Mouse (Mus musculus): ENCODE measurements around the gene Zfp655.
"Not testable (repeated sequence)": the region's sequence is repeated elsewhere in the genome, so short reads cannot be mapped to it uniquely, and the experiment has no call there.

The Zfp655 gene

GRCm38 (mm10) chr5:145231367-145231871, at the start of gene Zfp655:
Gene Zfp655, plus strand, starts transcription at chr5:145231715.
- DNase-seq (ENCODE audit: low read depth, low spot score) = peak; percentile 99

- DNase-seq (ENCODE audit: low read depth, low spot score) = no peak
These were observed 46.3 kb upstream of the Zfp655 start for GRCm38 (mm10) chr5:145185244-145185643.

- no peak for DNase-seq (ENCODE audit: low read depth, low spot score)
These were observed 42.1 kb upstream of the Zfp655 start for GRCm38 (mm10) chr5:145189416-145189815.

GRCm38 (mm10) chr5:145190373-145190772, 41.1 kb upstream of the Zfp655 start:
- DNase-seq (ENCODE audit: low read depth, low spot score) = no peak

GRCm38 (mm10) chr5:145190875-145191798, 40.4 kb upstream of the Zfp655 start:
- DNase-seq (ENCODE audit: low read depth, low spot score) = peak; percentile 98

- no peak for DNase-seq (ENCODE audit: low read depth, low spot score)
These were observed 39.6 kb upstream of the Zfp655 start, which contains the start of gene Atp5j2 for GRCm38 (mm10) chr5:145191962-145192361. Gene Atp5j2, minus strand, starts transcription at chr5:145192062.

GRCm38 (mm10) chr5:145200387-145200786, 31.1 kb upstream of the Zfp655 start:
- DNase-seq (ENCODE audit: low read depth, low spot score) = no peak

- DNase-seq (ENCODE audit: low read depth, low spot score) = peak; percentile 97
These were observed 30.1 kb upstream of the Zfp655 start, which contains the start of gene Zkscan14 for GRCm38 (mm10) chr5:145201321-145201991. Gene Zkscan14, minus strand, starts transcription at chr5:145201868.

- no peak for DNase-seq (ENCODE audit: low read depth, low spot score)
These were observed 29.1 kb upstream of the Zfp655 start for GRCm38 (mm10) chr5:145202446-145202845.

- DNase-seq (ENCODE audit: low read depth, low spot score) = peak; percentile 100
These were observed 27.4 kb upstream of the Zfp655 start, which contains the start of gene Zkscan5 for GRCm38 (mm10) chr5:145203936-145204691. Gene Zkscan5, plus strand, starts transcription at chr5:145204562.

GRCm38 (mm10) chr5:145205041-145205440, 26.5 kb upstream of the Zfp655 start:
- DNase-seq (ENCODE audit: low read depth, low spot score) = no peak

GRCm38 (mm10) chr5:145207385-145207784, 24.1 kb upstream of the Zfp655 start:
- DNase-seq (ENCODE audit: low read depth, low spot score) = no peak

GRCm38 (mm10) chr5:145207954-145208353, 23.6 kb upstream of the Zfp655 start:
- no peak for DNase-seq (ENCODE audit: low read depth, low spot score)

GRCm38 (mm10) chr5:145208391-145208790, 23.1 kb upstream of the Zfp655 start:
- not testable (repeated sequence) for DNase-seq (ENCODE audit: low read depth, low spot score)

GRCm38 (mm10) chr5:145211340-145211739, 20.2 kb upstream of the Zfp655 start:
- DNase-seq (ENCODE audit: low read depth, low spot score) = no peak

- no peak for DNase-seq (ENCODE audit: low read depth, low spot score)
These were observed 19.3 kb upstream of the Zfp655 start for GRCm38 (mm10) chr5:145212216-145212615.

- DNase-seq (ENCODE audit: low read depth, low spot score) = no peak
These were observed 18.0 kb upstream of the Zfp655 start for GRCm38 (mm10) chr5:145213505-145213904.

GRCm38 (mm10) chr5:145214679-145215078, 16.8 kb upstream of the Zfp655 start:
- DNase-seq (ENCODE audit: low read depth, low spot score) = peak; percentile 29

GRCm38 (mm10) chr5:145217746-145218145, 13.8 kb upstream of the Zfp655 start:
- DNase-seq (ENCODE audit: low read depth, low spot score) = no peak

GRCm38 (mm10) chr5:145218206-145218605, 13.3 kb upstream of the Zfp655 start:
- DNase-seq (ENCODE audit: low read depth, low spot score) = no peak

GRCm38 (mm10) chr5:145218671-145219070, 12.8 kb upstream of the Zfp655 start:
- no peak for DNase-seq (ENCODE audit: low read depth, low spot score)
